Mouse (Mus musculus) Patski (cell line): ENCODE results near the gene Nxpe4. TPM values are rescaled to one million over a fixed set of nuclear protein-coding genes. Genes with fewer than 3 reads are reported as not detected.

ENCODE experiments used
- ATAC-seq: fragments of 100-300 bp; one replicate; pipeline ENCODE4 v1.8.0; 2021
- CTCF ChIA-PET: fragments of 350-600 bp; sonication (Branson Sonifier 250); formaldehyde crosslinking; loops from one replicate; lab custom pipeline; 2022; ENCODE audit warnings: inconsistent platforms; lab: Charles Lee
- POLR2A ChIA-PET: fragments of 350-600 bp; sonication (Branson Sonifier 250); formaldehyde crosslinking; loops from one replicate; lab custom pipeline; 2022; ENCODE audit warnings: antibody characterized with exemption, inconsistent platforms; lab: Charles Lee
- DNase-seq: peaks from one replicate; pipeline ENCODE4 v3.0.0-alpha.2; 2011; ENCODE audit warnings: low read depth, low spot score
- H3K27me3 ChIP-seq: fragments of 371-371 bp; one replicate; pipeline ENCODE4 v1.5.1; 2021
- CTCF ChIP-seq: fragments of 100-300 bp; IDR thresholded peaks from one replicate; pipeline ENCODE4 v1.5.1; 2021
- in situ Hi-C: fragments of 300-500 bp; cut with MboI; formaldehyde crosslinking; loops from 3 replicates; pipeline ENCODE4 v1.11.1; 2018; ENCODE audit warnings: low pct_unique_long_range_greater_than_20kb, mixed read lengths
- polyA plus RNA-seq: library from polyadenylated mRNA; unstranded; gene quantifications from one replicate; pipeline ENCODE4 v1.2.3, GENCODE M21; 2021

The Nxpe4 gene
- polyA plus RNA-seq, 1 experiment from 2014 or later = 3.5 TPM

GRCm38 (mm10) chr9:48423256-48423655 lies 261.4 kb downstream of the Nxpe4 start:
- peaks cover 16% of the 10 kb centered on the region for H3K27me3 ChIP-seq
- in situ Hi-C loops = no loop called here
- TF ChIP-seq CTCF = no peak
- ATAC-seq = no peak
- CTCF ChIA-PET = no interaction called here
- no peak for DNase-seq
- POLR2A ChIA-PET = no interaction called here

- in situ Hi-C loops = no loop called here
- TF ChIP-seq CTCF = no peak
- ATAC-seq (no peak), DNase-seq (no peak)
- peaks cover 18% of the 10 kb centered on the region for H3K27me3 ChIP-seq
- POLR2A ChIA-PET = no interaction called here
- CTCF ChIA-PET = no interaction called here
Measured at GRCm38 (mm10) chr9:48427176-48427575, 265.4 kb downstream of the Nxpe4 start.

- DNase-seq (no peak), ATAC-seq (no peak)
- no peak for TF ChIP-seq CTCF
- in situ Hi-C loops = no loop called here
- ChIA-PET POLR2A (no interaction called here), CTCF (no interaction called here)
- H3K27me3 ChIP-seq = peaks cover 10% of the 10 kb centered on the region
Measured at GRCm38 (mm10) chr9:48432449-48432848, 270.6 kb downstream of the Nxpe4 start.

GRCm38 (mm10) chr9:48443873-48444272 lies 282.1 kb downstream of the Nxpe4 start:
- peak; percentile 31 for ATAC-seq
- in situ Hi-C loops = no loop called here
- CTCF ChIA-PET = no interaction called here
- DNase-seq = no peak
- H3K27me3 ChIP-seq = no peaks in the 10 kb centered on the region
- no peak for TF ChIP-seq CTCF
- POLR2A ChIA-PET = no interaction called here

GRCm38 (mm10) chr9:48444821-48445220 lies 283.0 kb downstream of the Nxpe4 start:
- in situ Hi-C loops = no loop called here
- H3K27me3 ChIP-seq = no peaks in the 10 kb centered on the region
- POLR2A ChIA-PET = interaction anchor here (0.5 kb wide), 1 partner anchor 48 kb away, joined by 3 read pairs; no protein-coding TSS in a partner anchor
- no peak for ATAC-seq
- CTCF ChIA-PET = interaction anchor here (0.8 to 0.9 kb wide), 2 partner anchors 163 to 178 kb away, joined by 3 read pairs; no protein-coding TSS in a partner anchor
- TF ChIP-seq CTCF = no peak
- DNase-seq = no peak

- no peaks in the 10 kb centered on the region for H3K27me3 ChIP-seq
- DNase-seq (no peak), ATAC-seq (no peak)
- ChIA-PET POLR2A (no interaction called here), CTCF (interaction anchor here (0.9 kb wide), 1 partner anchor 19 kb away, joined by 3 read pairs; no protein-coding TSS in a partner anchor)
- TF ChIP-seq CTCF = peak; percentile 61
- in situ Hi-C loops = no loop called here
Measured at GRCm38 (mm10) chr9:48447783-48448209, 286.0 kb downstream of the Nxpe4 start.

Other genes starting within 250 kb of the Nxpe4 start
- 0.10 TPM for gene Nxpe2, start 191.4 kb downstream of the Nxpe4 start, polyA plus RNA-seq